8 mouse cellular contexts compared by ENCODE assay signal in genomic region chr15:80174598-80174875, GRCm38 (mm10). TPM values are rescaled to one million over a fixed set of nuclear protein-coding genes. Genes with fewer than 3 reads are reported as not detected.
DNase-seq lines count a peak whose midpoint lies in the region; ATAC-seq and TF ChIP-seq lines count a peak whose summit lies in the region.

No protein-coding gene starts in this region.

- H3K4me3 ChIP-seq in lung, embryonic 14.5 days (ENCODE audit: low read depth, low read length) = peak overlapping the region; percentile 80
- peak overlapping the region; percentile 91 for H3K4me3 ChIP-seq in embryonic facial prominence, embryonic 13.5 days
- peak overlapping the region; percentile 90 for H3K4me3 ChIP-seq in limb, embryonic 13.5 days
- peak overlapping the region; percentile 87 for H3K4me3 ChIP-seq in stomach, embryonic 15.5 days (replicated peaks)

- 0 out of 2 replicates have a peak, but pooled peaks cover 3% of the 10 kb centered on the region for H3K27me3 ChIP-seq in lung, embryonic 14.5 days (ENCODE audit: insufficient read depth, low read length)
- no peaks in the 10 kb centered on the region for H3K27me3 ChIP-seq in embryonic facial prominence, embryonic 13.5 days
- H3K27me3 ChIP-seq in limb, embryonic 13.5 days = no peaks in the 10 kb centered on the region
- no peaks in the 10 kb centered on the region for H3K27me3 ChIP-seq in stomach, embryonic 15.5 days (replicated peaks)

- 3% methylated on average over 5 of the region's 5 CpGs for WGBS in lung, embryonic 14.5 days
- 2% methylated on average over 5 of the region's 5 CpGs for WGBS in embryonic facial prominence, embryonic 13.5 days
- under 1% methylated on average over 5 of the region's 5 CpGs for WGBS in limb, embryonic 13.5 days
- WGBS in stomach, embryonic 15.5 days = 8% methylated on average over 5 of the region's 5 CpGs

- H3K9ac ChIP-seq in lung, embryonic 14.5 days = peak overlapping the region; percentile 87
- peak overlapping the region; percentile 96 for H3K9ac ChIP-seq in embryonic facial prominence, embryonic 13.5 days
- peak overlapping the region; percentile 96 for H3K9ac ChIP-seq in limb, embryonic 13.5 days
- no peak overlapping the region for H3K9ac ChIP-seq in stomach, embryonic 15.5 days

- H3K4me2 ChIP-seq in lung, embryonic 14.5 days = peak overlapping the region; percentile 86
- H3K4me2 ChIP-seq in embryonic facial prominence, embryonic 13.5 days = peak overlapping the region; percentile 72
- H3K4me2 ChIP-seq in limb, embryonic 13.5 days (replicated peaks) = peak overlapping the region; percentile 85
- peak overlapping the region; percentile 77 for H3K4me2 ChIP-seq in stomach, embryonic 15.5 days

- 0 out of 2 replicates have a peak, but pooled peaks cover 4% of the 10 kb centered on the region for H3K4me1 ChIP-seq in lung, embryonic 14.5 days (ENCODE audit: insufficient read depth)
- H3K4me1 ChIP-seq in embryonic facial prominence, embryonic 13.5 days = peaks cover 47% of the 10 kb centered on the region
- peaks cover 35% of the 10 kb centered on the region for H3K4me1 ChIP-seq in limb, embryonic 13.5 days
- H3K4me1 ChIP-seq in stomach, embryonic 15.5 days = peaks cover 30% of the 10 kb centered on the region

- no peaks in the 10 kb centered on the region for H3K9me3 ChIP-seq in lung, embryonic 14.5 days (ENCODE audit: low read depth, low read length)
- no peaks in the 10 kb centered on the region for H3K9me3 ChIP-seq in embryonic facial prominence, embryonic 13.5 days
- H3K9me3 ChIP-seq in limb, embryonic 13.5 days = no peaks in the 10 kb centered on the region
- H3K9me3 ChIP-seq in stomach, embryonic 15.5 days = no peaks in the 10 kb centered on the region

- no peak overlapping the region for H3K27ac ChIP-seq in lung, embryonic 14.5 days (ENCODE audit: low read depth)
- H3K27ac ChIP-seq in embryonic facial prominence, embryonic 13.5 days = 0 out of 2 replicates have a peak overlapping the region, but pooled peaks have one; percentile 92
- H3K27ac ChIP-seq in limb, embryonic 13.5 days = peak overlapping the region; percentile 88
- 0 out of 2 replicates have a peak overlapping the region, but pooled peaks have one; percentile 87 for H3K27ac ChIP-seq in stomach, embryonic 15.5 days

- no peak for TF ChIP-seq CTCF in lung, embryonic 14.5 days (IDR thresholded peaks at IDR 0.05; ENCODE audit: low read depth)

- peak; percentile 50 for DNase-seq in lung, embryonic 14.5 days
- DNase-seq in lung, postnatal 10 days = no peak
- no peak for DNase-seq in right cerebral cortex, postnatal 25 days
- no peak for DNase-seq in adrenal gland, postnatal 14 days

- H3K36me3 ChIP-seq in lung, embryonic 14.5 days (ENCODE audit: insufficient read depth) = no peaks in the 10 kb centered on the region
- H3K36me3 ChIP-seq in embryonic facial prominence, embryonic 13.5 days = no peaks in the 10 kb centered on the region
- no peaks in the 10 kb centered on the region for H3K36me3 ChIP-seq in limb, embryonic 13.5 days
- no peaks in the 10 kb centered on the region for H3K36me3 ChIP-seq in stomach, embryonic 15.5 days

- no peak for ATAC-seq in lung, embryonic 14.5 days (ENCODE audit: insufficient read depth)
- ATAC-seq in embryonic facial prominence, embryonic 13.5 days (ENCODE audit: insufficient number of reproducible peaks, insufficient read depth, low FRiP score, low TSS enrichment, low read depth) = no peak
- no peak for ATAC-seq in limb, embryonic 13.5 days (ENCODE audit: low FRiP score, low read depth)
- ATAC-seq in stomach, embryonic 15.5 days (ENCODE audit: insufficient read depth, low FRiP score, low read depth) = no peak
- ATAC-seq in monocyte, adult 5-6 weeks (replicated peaks; ENCODE audit: insufficient number of reproducible peaks, low FRiP score, low TSS enrichment, poor library complexity, severe bottlenecking) = no peak

RNA-seq across cellular contexts. Expression of gene Mgat3, which starts 1.0 kb away (rescaled TPM):
- 6.1 and 7.7 TPM in 2 replicates for polyA plus RNA-seq in lung, embryonic 14.5 days (2014; fragmentation: Nextera tagmentation; extraction: Ambion mirVana)
- 7.7 and 8.3 TPM in 2 replicates for polyA plus RNA-seq in embryonic facial prominence, embryonic 13.5 days (2015; fragmentation: Nextera tagmentation; extraction: Ambion mirVana)
- 6.0 and 6.1 TPM in 2 replicates for polyA plus RNA-seq in limb, embryonic 13.5 days (2015; fragmentation: Nextera tagmentation; extraction: Ambion mirVana)
- polyA plus RNA-seq in stomach, embryonic 15.5 days (2015; fragmentation: Nextera tagmentation; extraction: Ambion mirVana) = 9.6 and 10.6 TPM in 2 replicates
- total RNA-seq in adrenal gland, postnatal 14 days (2021) = 6.6 and 7.6 TPM in 2 replicates
- total RNA-seq in monocyte, adult 5-6 weeks (2017) = 0.19 TPM in 1 of 3 replicates, not detected in the others

RNA-seq across cellular contexts. Expression of gene Tab1, which starts 41.6 kb away (rescaled TPM):
- polyA plus RNA-seq in lung, embryonic 14.5 days (2014; fragmentation: Nextera tagmentation; extraction: Ambion mirVana) = 32.5 and 34.2 TPM in 2 replicates
- 47.7 and 48.0 TPM in 2 replicates for polyA plus RNA-seq in embryonic facial prominence, embryonic 13.5 days (2015; fragmentation: Nextera tagmentation; extraction: Ambion mirVana)
- polyA plus RNA-seq in limb, embryonic 13.5 days (2015; fragmentation: Nextera tagmentation; extraction: Ambion mirVana) = 45.6 and 45.8 TPM in 2 replicates
- polyA plus RNA-seq in stomach, embryonic 15.5 days (2015; fragmentation: Nextera tagmentation; extraction: Ambion mirVana) = 29.5 and 33.2 TPM in 2 replicates
- total RNA-seq in adrenal gland, postnatal 14 days (2021) = 14.6 and 23.0 TPM in 2 replicates
- 11.6 to 17.4 TPM (median 12.4 TPM) in 3 replicates for total RNA-seq in monocyte, adult 5-6 weeks (2017)

RNA-seq across cellular contexts. Expression of gene Mief1, which starts 59.3 kb away (rescaled TPM):
- polyA plus RNA-seq in lung, embryonic 14.5 days (2014; fragmentation: Nextera tagmentation; extraction: Ambion mirVana) = 31.7 and 32.9 TPM in 2 replicates
- 31.5 and 34.4 TPM in 2 replicates for polyA plus RNA-seq in embryonic facial prominence, embryonic 13.5 days (2015; fragmentation: Nextera tagmentation; extraction: Ambion mirVana)
- 32.7 and 35.0 TPM in 2 replicates for polyA plus RNA-seq in limb, embryonic 13.5 days (2015; fragmentation: Nextera tagmentation; extraction: Ambion mirVana)
- 28.2 and 32.1 TPM in 2 replicates for polyA plus RNA-seq in stomach, embryonic 15.5 days (2015; fragmentation: Nextera tagmentation; extraction: Ambion mirVana)
- 42.3 and 48.6 TPM in 2 replicates for total RNA-seq in adrenal gland, postnatal 14 days (2021)
- 28.7 to 38.2 TPM (median 29.9 TPM) in 3 replicates for total RNA-seq in monocyte, adult 5-6 weeks (2017)
